Comparison of ENCODE assay signal across 9 mouse cellular contexts in the genomic region with DNA sequence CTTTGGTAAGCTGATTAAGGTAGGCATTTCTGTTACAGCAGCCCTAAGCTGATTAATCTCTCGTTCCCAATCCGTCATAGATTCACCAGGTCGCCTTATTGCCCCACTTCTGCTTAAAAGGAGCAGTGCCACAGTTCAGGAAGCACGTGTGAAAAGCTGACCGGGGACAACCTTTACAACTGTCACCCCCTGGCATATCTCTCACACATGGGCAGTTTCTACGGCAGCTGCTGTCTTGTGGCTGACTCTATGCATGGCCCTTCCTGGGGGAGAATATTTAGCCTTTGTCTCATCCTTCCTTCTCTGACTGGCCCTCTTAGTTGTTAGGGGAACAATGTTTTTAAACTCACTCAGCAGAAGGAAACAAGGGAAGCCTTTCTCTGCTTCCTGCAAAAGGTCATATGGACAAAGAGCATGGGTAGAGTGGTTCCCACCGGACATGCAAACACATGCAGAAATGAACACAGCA.
DNase-seq lines count a peak whose midpoint lies in the region; ATAC-seq and TF ChIP-seq lines count a peak whose summit lies in the region.
"Had no signal": no experiment of that assay in that cellular context is flagged by ENCODE, and none has a peak within 500 bp of the region (broad histone marks: within the 10 kb centered on the region; RNA-seq: fewer than 3 reads in every experiment).

No protein-coding gene starts in this region.

- no peak for ATAC-seq in lung, embryonic 14.5 days (ENCODE audit: insufficient read depth)
- no peak; the same call in 1 of the 2 replicates for ATAC-seq in kidney, embryonic 16.5 days (ENCODE audit: low FRiP score, low TSS enrichment)

- H3K27me3 ChIP-seq in lung, embryonic 14.5 days (ENCODE audit: insufficient read depth, low read length): no peaks in the 10 kb centered on the region
- no peaks in the 10 kb centered on the region for H3K27me3 ChIP-seq in kidney, embryonic 16.5 days (ENCODE audit: insufficient read depth, low read length)

- intact Hi-C loops in gastrocnemius, postnatal 36 days (cut with DNase I): no loop called here

- no peaks in the 10 kb centered on the region for H3K36me3 ChIP-seq in lung, embryonic 14.5 days (ENCODE audit: insufficient read depth)
- H3K36me3 ChIP-seq in kidney, embryonic 16.5 days (ENCODE audit: insufficient read depth, low read length): no peaks in the 10 kb centered on the region

- TF ChIP-seq CTCF in lung, embryonic 14.5 days (IDR thresholded peaks at IDR 0.05; ENCODE audit: low read depth): no peak

- H3K27ac ChIP-seq in lung, embryonic 14.5 days (ENCODE audit: low read depth): no peak overlapping the region
- H3K27ac ChIP-seq in kidney, embryonic 16.5 days (ENCODE audit: low read length): peak overlapping the region; percentile 92

- H3K4me1 ChIP-seq in lung, embryonic 14.5 days (ENCODE audit: insufficient read depth): no peaks in the 10 kb centered on the region
- H3K4me1 ChIP-seq in kidney, embryonic 16.5 days (ENCODE audit: insufficient read depth, low read length): peaks cover 22% of the 10 kb centered on the region

- no peaks in the 10 kb centered on the region for H3K9me3 ChIP-seq in lung, embryonic 14.5 days (ENCODE audit: low read depth, low read length)
- H3K9me3 ChIP-seq in kidney, embryonic 16.5 days (ENCODE audit: low read length): no peaks in the 10 kb centered on the region

- H3K4me3 ChIP-seq in lung, embryonic 14.5 days (ENCODE audit: low read depth, low read length): no peak overlapping the region
- H3K4me3 ChIP-seq in kidney, embryonic 16.5 days (ENCODE audit: low read length): no peak overlapping the region

- WGBS in lung, embryonic 14.5 days: 32% methylated on average over 7 of the region's 7 CpGs
- WGBS in kidney, embryonic 16.5 days: 33% methylated on average over 7 of the region's 7 CpGs

- peak; percentile 20 to 25 for DNase-seq in cerebellum, postnatal 10 days
- DNase-seq in cerebellum, postnatal 36 days: no peak
- peak; percentile 25 for DNase-seq in lung, embryonic 14.5 days
- DNase-seq in lung, postnatal 10 days: no peak
- peak; percentile 70 for DNase-seq in retina, embryonic 14.5 days (ENCODE audit: low spot score)
- DNase-seq in left cerebral cortex, adult 9 months (ENCODE audit: low spot score in 2 of 2): no peak
- DNase-seq in gastrocnemius, postnatal 36 days: no peak
- DNase-seq: gastrocnemius, postnatal 10 days had no signal

- H3K9ac ChIP-seq in lung, embryonic 14.5 days: no peak overlapping the region
- H3K9ac ChIP-seq in kidney, embryonic 16.5 days (replicated peaks; ENCODE audit: low read length): 0 out of 2 replicates have a peak overlapping the region, but pooled peaks have one; percentile 44

- H3K4me2 ChIP-seq in lung, embryonic 14.5 days: no peak overlapping the region
- peak overlapping the region; percentile 23; the same call in 1 of the 2 replicates for H3K4me2 ChIP-seq in kidney, embryonic 16.5 days (replicated peaks; ENCODE audit: low read depth, low read length)

Comparison
In these comparisons a context has a peak if more than half of its experiments do, and no peak if none do; other contexts are left out.
1. DNase-seq: peak in cerebellum, postnatal 10 days (2 of 2), lung, embryonic 14.5 days (single experiment) and retina, embryonic 14.5 days (single experiment); none in cerebellum, postnatal 36 days (0 of 2), lung, postnatal 10 days (single experiment), left cerebral cortex, adult 9 months (0 of 2) and gastrocnemius, postnatal 36 days (0 of 2).